Mouse (Mus musculus): Measurements from ENCODE around the gene Gpat3. TPM values are rescaled to one million over a fixed set of nuclear protein-coding genes. Genes with fewer than 3 reads are reported as not detected.

The Gpat3 gene
- polyA plus RNA-seq, 1 experiment from 2014 or later = 1.1 TPM

GRCm38 (mm10) chr5:100861811-100862210 lies 16.3 kb downstream of the Gpat3 start:
- Histone ChIP-seq H3K4me3 (no peak overlapping the region), H3K36me3 (no peaks in the 10 kb centered on the region), H3K27me3 (no peaks in the 10 kb centered on the region), H3K27ac (no peak overlapping the region), H3K4me1 (no peaks in the 10 kb centered on the region), H3K9ac (no peak overlapping the region), H3K9me3 (no peaks in the 10 kb centered on the region), H3K4me2 (no peak overlapping the region)
- no peak for ATAC-seq (ENCODE audit: insufficient number of reproducible peaks, insufficient read depth, low FRiP score, low TSS enrichment, low read depth)
- WGBS = 76% methylated on average over 7 of the region's 7 CpGs

- H3K27me3 ChIP-seq = no peaks in the 10 kb centered on the region
- H3K9me3 ChIP-seq = no peaks in the 10 kb centered on the region
- H3K36me3 ChIP-seq = no peaks in the 10 kb centered on the region
- H3K27ac ChIP-seq = no peak overlapping the region
- H3K4me3 ChIP-seq = no peak overlapping the region
- H3K9ac ChIP-seq = no peak overlapping the region
- H3K4me2 ChIP-seq = no peak overlapping the region
- H3K4me1 ChIP-seq = no peaks in the 10 kb centered on the region
- ATAC-seq (ENCODE audit: insufficient number of reproducible peaks, insufficient read depth, low FRiP score, low TSS enrichment, low read depth) = no peak
- WGBS = 52% methylated on average over 2 of the region's 2 CpGs
Observed at GRCm38 (mm10) chr5:100863091-100863490, 17.6 kb downstream of the Gpat3 start.

GRCm38 (mm10) chr5:100864438-100864837 lies 18.9 kb downstream of the Gpat3 start:
- WGBS = 89% methylated on average over 6 of the region's 6 CpGs
- H3K4me3 ChIP-seq = no peak overlapping the region
- ATAC-seq (ENCODE audit: insufficient number of reproducible peaks, insufficient read depth, low FRiP score, low TSS enrichment, low read depth) = no peak
- no peaks in the 10 kb centered on the region for H3K9me3 ChIP-seq
- no peak overlapping the region for H3K4me2 ChIP-seq
- no peak overlapping the region for H3K27ac ChIP-seq
- H3K27me3 ChIP-seq = no peaks in the 10 kb centered on the region
- H3K4me1 ChIP-seq = no peaks in the 10 kb centered on the region
- no peak overlapping the region for H3K9ac ChIP-seq
- H3K36me3 ChIP-seq = no peaks in the 10 kb centered on the region

GRCm38 (mm10) chr5:100866183-100866582 lies 20.7 kb downstream of the Gpat3 start:
- Histone ChIP-seq H3K4me1 (no peaks in the 10 kb centered on the region), H3K4me3 (no peak overlapping the region), H3K27ac (no peak overlapping the region), H3K27me3 (no peaks in the 10 kb centered on the region), H3K9ac (no peak overlapping the region), H3K36me3 (no peaks in the 10 kb centered on the region), H3K9me3 (0 out of 2 replicates have a peak, but pooled peaks cover 2% of the 10 kb centered on the region), H3K4me2 (no peak overlapping the region)
- ATAC-seq (ENCODE audit: insufficient number of reproducible peaks, insufficient read depth, low FRiP score, low TSS enrichment, low read depth) = no peak
- WGBS = 67% methylated on average over 2 of the region's 2 CpGs

GRCm38 (mm10) chr5:100869197-100869895 lies 23.8 kb downstream of the Gpat3 start:
- no peak for ATAC-seq (ENCODE audit: insufficient number of reproducible peaks, insufficient read depth, low FRiP score, low TSS enrichment, low read depth)
- H3K36me3 ChIP-seq = no peaks in the 10 kb centered on the region

GRCm38 (mm10) chr5:100871987-100872386 lies 26.5 kb downstream of the Gpat3 start:
- 92% methylated on average over 8 of the region's 8 CpGs for WGBS
- no peak overlapping the region for H3K27ac ChIP-seq
- no peak overlapping the region for H3K9ac ChIP-seq
- H3K36me3 ChIP-seq = no peaks in the 10 kb centered on the region
- H3K4me1 ChIP-seq = no peaks in the 10 kb centered on the region
- H3K27me3 ChIP-seq = no peaks in the 10 kb centered on the region
- no peak for ATAC-seq (ENCODE audit: insufficient number of reproducible peaks, insufficient read depth, low FRiP score, low TSS enrichment, low read depth)
- H3K9me3 ChIP-seq = 0 out of 2 replicates have a peak, but pooled peaks cover 2% of the 10 kb centered on the region
- no peak overlapping the region for H3K4me3 ChIP-seq
- no peak overlapping the region for H3K4me2 ChIP-seq

More at GRCm38 (mm10) chr5:100869197-100869895, 23.8 kb downstream of the Gpat3 start:
- no peak overlapping the region for H3K27ac ChIP-seq
- no peaks in the 10 kb centered on the region for H3K27me3 ChIP-seq
- WGBS = 60% methylated on average over 4 of the region's 4 CpGs
- H3K4me3 ChIP-seq = no peak overlapping the region
- H3K9ac ChIP-seq = no peak overlapping the region
- no peak overlapping the region for H3K4me2 ChIP-seq
- 0 out of 2 replicates have a peak, but pooled peaks cover 2% of the 10 kb centered on the region for H3K9me3 ChIP-seq
- no peaks in the 10 kb centered on the region for H3K4me1 ChIP-seq

GRCm38 (mm10) chr5:100874721-100875120 lies 29.2 kb downstream of the Gpat3 start:
- H3K9ac ChIP-seq = no peak overlapping the region
- no peak overlapping the region for H3K4me2 ChIP-seq
- no peak overlapping the region for H3K27ac ChIP-seq
- no peak for ATAC-seq (ENCODE audit: insufficient number of reproducible peaks, insufficient read depth, low FRiP score, low TSS enrichment, low read depth)
- WGBS = 58% methylated on average over 7 of the region's 7 CpGs
- no peaks in the 10 kb centered on the region for H3K36me3 ChIP-seq
- no peaks in the 10 kb centered on the region for H3K4me1 ChIP-seq
- no peak overlapping the region for H3K4me3 ChIP-seq
- H3K27me3 ChIP-seq = no peaks in the 10 kb centered on the region
- 0 out of 2 replicates have a peak, but pooled peaks cover 2% of the 10 kb centered on the region for H3K9me3 ChIP-seq

- no peak for ATAC-seq (ENCODE audit: insufficient number of reproducible peaks, insufficient read depth, low FRiP score, low TSS enrichment, low read depth)
- Histone ChIP-seq H3K4me3 (no peak overlapping the region), H3K27me3 (no peaks in the 10 kb centered on the region), H3K9ac (no peak overlapping the region), H3K27ac (no peak overlapping the region), H3K9me3 (0 out of 2 replicates have a peak, but pooled peaks cover 2% of the 10 kb centered on the region), H3K4me1 (no peaks in the 10 kb centered on the region), H3K4me2 (no peak overlapping the region), H3K36me3 (no peaks in the 10 kb centered on the region)
- 68% methylated on average over 10 of the region's 10 CpGs for WGBS
Observed at GRCm38 (mm10) chr5:100875180-100875579, 29.7 kb downstream of the Gpat3 start.

GRCm38 (mm10) chr5:100877021-100877420 lies 31.5 kb downstream of the Gpat3 start:
- H3K27me3 ChIP-seq = no peaks in the 10 kb centered on the region
- H3K9ac ChIP-seq = no peak overlapping the region
- H3K4me3 ChIP-seq = no peak overlapping the region
- H3K9me3 ChIP-seq = no peaks in the 10 kb centered on the region
- H3K27ac ChIP-seq = no peak overlapping the region
- H3K36me3 ChIP-seq = no peaks in the 10 kb centered on the region
- no peak for ATAC-seq (ENCODE audit: insufficient number of reproducible peaks, insufficient read depth, low FRiP score, low TSS enrichment, low read depth)
- no peaks in the 10 kb centered on the region for H3K4me1 ChIP-seq
- H3K4me2 ChIP-seq = no peak overlapping the region

GRCm38 (mm10) chr5:100885216-100885615 lies 39.7 kb downstream of the Gpat3 start:
- Histone ChIP-seq H3K27ac (no peak overlapping the region), H3K9me3 (no peaks in the 10 kb centered on the region), H3K27me3 (no peaks in the 10 kb centered on the region), H3K36me3 (no peaks in the 10 kb centered on the region), H3K4me1 (no peaks in the 10 kb centered on the region), H3K4me3 (no peak overlapping the region), H3K4me2 (no peak overlapping the region), H3K9ac (no peak overlapping the region)
- WGBS = 87% methylated on average over 6 of the region's 6 CpGs
- ATAC-seq (ENCODE audit: insufficient number of reproducible peaks, insufficient read depth, low FRiP score, low TSS enrichment, low read depth) = no peak

GRCm38 (mm10) chr5:100886331-100886988 lies 40.9 kb downstream of the Gpat3 start:
- no peak overlapping the region for H3K27ac ChIP-seq

GRCm38 (mm10) chr5:100896199-100896598 lies 50.7 kb downstream of the Gpat3 start:
- no peak overlapping the region for H3K4me2 ChIP-seq
- ATAC-seq (ENCODE audit: insufficient number of reproducible peaks, insufficient read depth, low FRiP score, low TSS enrichment, low read depth) = no peak
- H3K27me3 ChIP-seq = no peaks in the 10 kb centered on the region
- H3K4me1 ChIP-seq = 0 out of 2 replicates have a peak, but pooled peaks cover 5% of the 10 kb centered on the region
- H3K4me3 ChIP-seq = no peak overlapping the region
- H3K27ac ChIP-seq = no peak overlapping the region
- 69% methylated on average over 10 of the region's 10 CpGs for WGBS
- H3K36me3 ChIP-seq = no peaks in the 10 kb centered on the region
- no peak overlapping the region for H3K9ac ChIP-seq
- no peaks in the 10 kb centered on the region for H3K9me3 ChIP-seq

More at GRCm38 (mm10) chr5:100886331-100886988, 40.9 kb downstream of the Gpat3 start:
- no peak for ATAC-seq (ENCODE audit: insufficient number of reproducible peaks, insufficient read depth, low FRiP score, low TSS enrichment, low read depth)
- Histone ChIP-seq H3K9me3 (no peaks in the 10 kb centered on the region), H3K4me1 (no peaks in the 10 kb centered on the region), H3K27me3 (no peaks in the 10 kb centered on the region), H3K4me2 (no peak overlapping the region), H3K4me3 (no peak overlapping the region), H3K36me3 (no peaks in the 10 kb centered on the region), H3K9ac (no peak overlapping the region)
- 78% methylated on average over 7 of the region's 7 CpGs for WGBS

Measured in embryonic facial prominence, embryonic 13.5 days (tissue).